Mouse (Mus musculus): Measurements from ENCODE around the gene Cntfr.

Gene Cntfr

DNA sequence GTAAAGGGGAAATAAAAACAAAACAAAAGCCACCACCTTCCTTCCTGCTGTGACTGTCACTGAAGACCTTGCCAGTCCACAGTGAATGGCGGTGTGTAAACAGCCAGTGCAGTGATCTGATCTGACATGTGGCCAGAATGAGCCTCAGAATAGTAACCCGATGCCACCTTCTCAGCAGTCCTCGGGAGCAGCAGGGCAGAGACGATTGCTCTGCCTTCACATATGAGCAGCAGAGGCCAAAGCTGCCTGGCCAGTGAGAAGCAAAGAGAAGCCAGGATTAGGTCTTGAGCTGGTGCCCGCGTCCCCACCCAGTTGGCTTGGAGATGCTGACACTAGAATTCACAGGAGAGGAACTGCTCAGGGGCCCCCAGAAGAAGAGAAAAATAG, 86.3 kb downstream of the Cntfr start:
- DNase-seq (ENCODE audit: low spot score): no peak

GRCm38 (mm10) chr4:41609681-41610593, 87.0 kb downstream of the Cntfr start:
- no peak for DNase-seq (ENCODE audit: low spot score)
